Mouse (Mus musculus) thymus, postnatal 10 days (tissue): ENCODE measurements around the gene Gm29666.
A peak's percentile ranks its signal among the peaks of the same experiment; 100 is the strongest.

Experiments used
- DNase-seq, 2 experiments: peaks; one replicate each; pipeline ENCODE4 v3.0.0; 2021; ENCODE audit warnings: low spot score in 2 of 2

Gm29666 gene

DNA sequence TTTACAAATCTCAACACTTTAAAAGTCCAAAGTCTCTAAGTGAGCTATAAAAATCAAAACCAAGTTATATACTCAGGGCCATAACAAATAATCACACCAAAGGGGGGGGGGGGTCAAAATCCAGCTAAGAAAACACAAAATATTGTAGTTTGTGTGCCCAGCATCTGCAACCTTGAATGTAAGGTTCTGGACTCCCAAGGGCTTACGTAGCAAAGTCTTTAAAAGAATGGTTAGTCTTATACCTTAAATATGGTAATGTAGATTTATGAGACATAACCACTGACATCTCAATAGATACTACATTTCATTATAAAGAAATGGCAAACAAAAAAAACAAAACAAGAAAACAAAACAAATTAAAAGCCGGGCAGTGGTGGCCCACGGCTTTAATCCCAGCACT, at the start of gene Gm29666:
Gene Gm29666 (minus strand): TSS at position 101 of the 400 bp plus-strand sequence.
- no peak for DNase-seq

DNA sequence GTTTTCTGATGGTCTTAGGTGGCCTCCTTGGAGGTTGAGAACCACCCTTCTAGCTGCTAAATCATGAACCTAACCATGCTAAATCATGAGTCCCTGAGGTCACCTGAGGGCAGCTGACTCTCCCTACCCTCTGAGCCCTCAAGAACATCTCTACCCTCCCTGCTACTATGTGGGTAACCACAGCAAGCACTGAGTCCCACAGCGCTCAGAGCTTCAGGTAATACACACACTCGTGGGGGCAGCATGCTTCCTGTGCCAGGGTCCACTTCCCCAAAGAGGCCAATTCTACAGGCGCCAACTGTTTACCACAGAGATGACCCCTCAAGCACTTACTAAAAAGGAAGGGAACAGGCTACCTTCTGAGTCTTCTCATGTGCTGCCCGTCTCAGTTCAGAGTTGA, 48.7 kb upstream of the Gm29666 start:
- no peak for DNase-seq

- peak in 1 of 2 experiments; percentile 74 for DNase-seq
These were observed 45.9 kb upstream of the Gm29666 start for GRCm38 (mm10) chr15:84965575-84966360.

GRCm38 (mm10) chr15:84964771-84965170, 44.9 kb upstream of the Gm29666 start:
- DNase-seq, result no peak

DNA sequence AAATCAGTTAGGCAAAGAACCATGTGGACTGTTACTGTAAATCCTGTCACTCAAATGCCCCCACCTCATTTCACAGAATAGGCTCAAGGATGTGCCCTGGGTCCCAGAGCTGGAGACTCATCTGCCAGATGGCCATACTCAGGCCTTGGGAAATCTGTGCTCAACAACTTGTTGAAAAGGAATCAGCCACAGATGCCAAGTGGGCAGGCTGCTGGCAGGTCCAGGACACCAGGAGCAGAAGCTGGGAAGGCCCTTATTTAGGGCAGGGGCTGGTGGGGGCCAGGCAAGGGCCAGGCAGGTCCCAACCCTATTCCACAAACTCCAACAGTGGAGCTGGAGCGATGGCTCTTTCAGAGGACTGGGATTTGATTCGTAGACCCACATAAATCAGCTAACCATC, 42.7 kb upstream of the Gm29666 start:
- DNase-seq, result no peak

DNA sequence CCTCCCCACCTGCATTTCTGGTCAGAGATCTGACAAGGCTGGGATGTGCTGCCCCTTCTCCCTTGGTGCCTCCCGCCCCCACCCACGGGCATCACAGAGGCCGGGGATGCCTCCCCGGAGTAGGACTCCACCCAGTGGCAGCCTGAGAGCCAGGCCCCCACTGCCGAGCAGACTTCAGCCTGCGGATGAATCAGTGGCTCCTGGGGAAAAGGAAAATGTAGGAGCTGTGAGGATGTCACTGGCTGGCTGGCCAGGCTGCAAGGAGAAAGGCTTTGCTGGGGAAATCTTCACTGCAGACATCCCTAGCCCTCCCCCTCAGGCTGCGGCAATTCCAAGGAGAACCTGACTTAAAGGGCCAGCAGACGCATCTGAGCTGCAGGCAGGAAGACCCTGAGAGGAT, 40.9 kb upstream of the Gm29666 start:
- DNase-seq, result no peak

- no peak for DNase-seq
These were observed 40.1 kb upstream of the Gm29666 start for GRCm38 (mm10) chr15:84959891-84960290.

- DNase-seq, result no peak
These were observed 38.5 kb upstream of the Gm29666 start for GRCm38 (mm10) chr15:84958331-84958730.

DNA sequence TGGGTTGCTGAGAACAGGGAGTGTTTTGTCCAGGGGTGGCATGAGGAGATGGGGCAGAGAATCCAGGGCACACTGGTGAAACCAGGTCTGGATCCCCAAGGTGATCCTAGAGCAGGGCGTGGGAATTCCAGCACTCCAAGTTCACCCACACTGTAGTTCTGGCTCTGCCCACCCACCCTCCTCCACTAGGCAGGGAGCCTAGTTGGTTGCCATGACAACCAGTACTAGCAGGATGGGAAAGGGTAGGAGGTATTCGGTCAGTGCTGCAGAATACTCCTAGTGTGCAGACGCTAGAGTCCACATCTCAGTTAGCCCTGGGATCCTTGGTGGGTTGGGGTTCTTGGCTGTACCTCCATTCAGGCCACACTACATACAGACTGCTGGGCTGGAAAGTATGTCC, 38.0 kb upstream of the Gm29666 start:
- DNase-seq, result no peak

GRCm38 (mm10) chr15:84953259-84953658, 33.4 kb upstream of the Gm29666 start:
- no peak for DNase-seq

- DNase-seq, result no peak
These were observed 30.2 kb upstream of the Gm29666 start for GRCm38 (mm10) chr15:84950053-84950452.

DNA sequence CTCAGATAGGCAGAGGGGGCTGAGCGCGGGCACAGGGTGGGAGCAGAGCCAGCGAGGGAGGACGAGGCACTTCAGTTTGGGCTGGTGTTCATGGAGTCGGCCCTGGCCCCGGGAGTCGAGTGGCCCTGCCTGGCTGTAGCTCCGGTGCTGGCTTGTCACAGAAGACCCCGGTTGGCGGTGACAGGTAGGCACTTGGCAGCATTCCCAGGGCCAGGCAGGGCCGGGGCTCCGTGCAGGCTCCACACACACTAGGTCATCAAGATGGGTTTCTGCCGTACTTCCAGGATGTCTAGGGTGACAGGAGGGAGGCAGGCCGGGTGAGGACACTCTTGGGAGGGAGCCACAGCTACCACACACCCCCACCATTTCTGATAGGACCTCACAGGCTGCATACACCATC, 29.2 kb upstream of the Gm29666 start:
- DNase-seq, result no peak

GRCm38 (mm10) chr15:84944319-84944718, 24.5 kb upstream of the Gm29666 start:
- DNase-seq, result no peak

GRCm38 (mm10) chr15:84942647-84943285, 22.9 kb upstream of the Gm29666 start:
- no peak for DNase-seq

- no peak for DNase-seq
These were observed 20.3 kb upstream of the Gm29666 start for GRCm38 (mm10) chr15:84940102-84940501.

DNA sequence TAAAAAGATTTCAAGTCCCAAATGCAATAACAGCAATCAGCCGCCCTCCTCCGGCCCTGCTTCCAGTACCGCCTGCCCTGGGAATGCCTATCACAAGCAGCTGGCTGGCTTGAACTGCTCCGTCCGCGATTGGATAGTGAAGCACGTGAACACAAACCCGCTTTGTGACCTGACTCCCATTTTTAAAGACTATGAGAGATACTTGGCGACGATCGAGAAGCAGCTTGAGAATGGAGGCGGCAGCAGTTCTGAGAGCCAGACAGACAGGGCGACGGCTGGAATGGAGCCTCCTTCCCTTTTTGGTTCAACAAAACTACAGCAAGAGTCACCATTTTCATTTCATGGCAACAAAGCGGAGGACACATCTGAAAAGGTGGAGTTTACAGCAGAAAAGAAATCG, 15.1 kb upstream of the Gm29666 start:
- DNase-seq, result no peak

DNA sequence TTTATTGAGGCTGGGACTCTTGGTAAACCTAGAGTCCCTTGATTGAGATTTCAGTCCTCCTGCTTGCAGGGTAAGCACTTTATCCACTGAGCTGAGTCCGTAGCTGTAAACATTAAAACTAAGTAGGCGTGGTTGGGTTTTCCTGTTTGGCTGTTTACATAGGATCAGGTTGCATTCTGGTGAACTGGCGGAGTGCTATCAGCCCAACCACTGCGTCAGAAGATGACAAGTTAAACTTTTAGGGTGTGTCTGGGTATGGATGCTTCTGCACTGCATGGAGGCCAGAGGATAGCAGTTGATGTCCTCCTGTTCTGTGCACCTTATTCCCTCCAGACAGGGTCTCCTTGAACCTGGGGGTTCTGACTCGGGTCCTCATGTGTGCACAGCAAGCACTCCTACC, 12.5 kb upstream of the Gm29666 start:
- DNase-seq, result no peak

DNA sequence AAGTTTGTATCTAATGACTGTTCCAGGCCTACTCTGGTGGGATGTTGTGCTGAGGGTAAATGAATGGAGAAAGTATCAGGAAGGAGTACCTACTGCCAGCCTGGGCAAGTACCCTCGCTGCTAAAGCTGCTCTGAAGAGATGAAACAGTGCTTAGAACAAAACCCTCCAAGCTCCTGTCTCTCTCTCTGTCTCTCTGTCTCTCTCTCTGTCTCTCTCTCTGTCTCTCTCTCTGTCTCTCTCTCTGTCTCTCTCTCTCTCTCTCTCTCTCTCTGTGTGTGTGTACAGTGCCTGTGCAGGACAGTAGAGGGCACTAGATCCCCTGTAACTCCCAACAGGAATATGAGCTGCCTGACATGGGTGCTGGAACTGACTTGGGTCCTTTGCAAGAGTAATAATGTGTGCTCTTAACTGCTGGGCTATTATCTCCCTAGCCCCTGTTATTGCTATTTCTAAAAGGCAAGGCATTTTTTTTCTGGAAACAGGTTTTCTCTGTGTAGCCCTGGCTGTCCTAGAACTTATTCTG, 5.7 kb upstream of the Gm29666 start:
- no peak for DNase-seq

GRCm38 (mm10) chr15:84924781-84925315, 5.0 kb upstream of the Gm29666 start:
- DNase-seq, result peak in 1 of 2 experiments; percentile 37

GRCm38 (mm10) chr15:84923508-84924181, 3.8 kb upstream of the Gm29666 start:
- peak in 1 of 2 experiments; percentile 28 for DNase-seq

DNA sequence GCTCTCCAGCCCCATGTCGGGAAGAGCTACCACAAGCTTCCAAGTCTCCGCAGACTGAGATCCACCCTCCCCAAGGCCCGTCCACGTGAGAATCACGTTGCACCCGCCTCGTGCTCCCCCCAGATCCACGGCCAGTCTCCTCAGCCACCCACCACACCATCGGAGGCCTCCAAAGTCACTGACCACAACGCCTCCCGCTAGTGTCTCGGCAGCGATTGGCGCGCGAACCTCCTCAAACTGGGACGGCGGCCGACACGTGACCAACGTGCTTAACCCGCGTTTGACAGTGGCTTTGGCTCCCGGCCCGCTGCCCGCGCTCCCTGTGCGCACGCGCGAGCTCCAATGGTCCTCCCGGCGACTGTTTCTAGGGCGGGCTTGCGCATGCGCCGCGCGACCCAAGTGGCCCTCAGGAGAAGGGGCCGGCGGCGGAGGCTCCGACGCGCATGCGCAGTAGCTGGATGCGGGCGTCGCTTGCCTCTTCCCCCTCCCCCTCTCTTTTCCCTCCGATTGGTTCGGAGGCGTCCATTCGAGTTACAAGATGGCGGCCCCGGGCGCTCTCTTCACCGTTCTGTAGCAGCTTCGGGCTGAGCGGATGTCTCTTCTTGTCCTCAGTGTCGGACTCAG, 3.2 kb upstream of the Gm29666 start, which contains the start of gene Nup50:
Gene Nup50 (plus strand): TSS at position 528 of the 624 bp plus-strand sequence.
- DNase-seq, result peak; percentile 96 to 99

DNA sequence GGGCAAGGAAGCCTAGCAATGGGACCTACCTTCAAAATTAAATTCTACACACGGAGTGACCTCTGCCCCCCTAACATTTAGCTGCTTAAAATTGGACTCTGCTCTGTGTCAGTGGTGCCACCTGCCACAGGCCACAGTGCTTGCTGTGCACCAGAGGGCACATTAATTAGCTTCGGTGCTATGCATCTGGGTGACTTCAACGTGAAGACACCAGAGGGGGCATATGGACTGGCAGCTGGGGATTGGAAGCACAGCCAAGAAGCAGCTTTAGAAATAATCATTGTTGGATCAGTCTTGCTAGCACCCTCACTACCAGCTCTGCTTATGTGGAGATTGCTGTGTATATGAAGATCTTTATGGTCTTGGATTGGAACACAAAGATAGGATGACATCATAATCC, 6.6 kb downstream of the Gm29666 start:
- no peak for DNase-seq
